Mouse (Mus musculus) neural tube, embryonic 15.5 days (tissue): ENCODE data around the gene Krtcap3. TPM values are rescaled to one million over a fixed set of nuclear protein-coding genes. Genes with fewer than 3 reads are reported as not detected.
A peak's percentile ranks its signal among the peaks of the same experiment; 100 is the strongest.

ENCODE experiments used
- ATAC-seq: fragments of 200-750 bp; cut with Nextera tagmentation; 2 replicates; pipeline ENCODE4 v1.8.0; 2017; ENCODE audit warnings: mild to moderate bottlenecking, moderate TSS enrichment, moderate library complexity; ENCODE audit not compliant: low FRiP score
- H3K27ac ChIP-seq: fragments of 300-500 bp; sonication (generic); replicated peaks from 2 replicates; pipeline ENCODE4 v1.5.1; 2015; ENCODE audit warnings: mild to moderate bottlenecking, inconsistent platforms
- H3K27me3 ChIP-seq: fragments of 300-500 bp; sonication (generic); replicated peaks from 2 replicates; pipeline ENCODE4 v1.6.1; 2015; ENCODE audit warnings: inconsistent platforms
- H3K36me3 ChIP-seq: fragments of 300-500 bp; sonication (generic); 2 replicates; pipeline ENCODE4 v1.6.1; 2015; ENCODE audit warnings: inconsistent platforms
- H3K4me1 ChIP-seq: fragments of 300-500 bp; sonication (generic); 2 replicates; pipeline ENCODE4 v1.6.1; 2015; ENCODE audit warnings: inconsistent platforms
- H3K4me2 ChIP-seq: fragments of 300-500 bp; sonication (generic); 2 replicates; pipeline ENCODE4 v1.6.1; 2015; ENCODE audit warnings: inconsistent platforms, mild to moderate bottlenecking, moderate library complexity
- H3K4me3 ChIP-seq: fragments of 300-500 bp; sonication (generic); replicated peaks from 2 replicates; pipeline ENCODE4 v1.5.1; 2015; ENCODE audit warnings: mild to moderate bottlenecking, inconsistent platforms
- H3K9ac ChIP-seq: fragments of 300-500 bp; sonication (generic); replicated peaks from 2 replicates; pipeline ENCODE4 v1.6.1; 2015; ENCODE audit warnings: mild to moderate bottlenecking, inconsistent platforms
- H3K9me3 ChIP-seq: fragments of 300-500 bp; sonication (generic); replicated peaks from 2 replicates; pipeline ENCODE4 v1.6.1; 2016; ENCODE audit warnings: inconsistent platforms
- WGBS: fragments of 180-500 bp; shearing (Covaris S2); methylation state at CpG from one replicate; pipeline ENCODE4 v1.1.7; 2015; ENCODE audit warnings: mixed read lengths; 5-methylcytosine and 5-hydroxymethylcytosine counted together
- polyA plus RNA-seq: library from polyadenylated mRNA; unstranded; fragments of >200 nt; fragmentation: Nextera tagmentation; extraction: Ambion mirVana; gene quantifications from 2 replicates; pipeline ENCODE4 v1.2.1, GENCODE M21; 2015

The Krtcap3 gene
- polyA plus RNA-seq, 1 experiment from 2014 or later: 3.0 TPM

DNA sequence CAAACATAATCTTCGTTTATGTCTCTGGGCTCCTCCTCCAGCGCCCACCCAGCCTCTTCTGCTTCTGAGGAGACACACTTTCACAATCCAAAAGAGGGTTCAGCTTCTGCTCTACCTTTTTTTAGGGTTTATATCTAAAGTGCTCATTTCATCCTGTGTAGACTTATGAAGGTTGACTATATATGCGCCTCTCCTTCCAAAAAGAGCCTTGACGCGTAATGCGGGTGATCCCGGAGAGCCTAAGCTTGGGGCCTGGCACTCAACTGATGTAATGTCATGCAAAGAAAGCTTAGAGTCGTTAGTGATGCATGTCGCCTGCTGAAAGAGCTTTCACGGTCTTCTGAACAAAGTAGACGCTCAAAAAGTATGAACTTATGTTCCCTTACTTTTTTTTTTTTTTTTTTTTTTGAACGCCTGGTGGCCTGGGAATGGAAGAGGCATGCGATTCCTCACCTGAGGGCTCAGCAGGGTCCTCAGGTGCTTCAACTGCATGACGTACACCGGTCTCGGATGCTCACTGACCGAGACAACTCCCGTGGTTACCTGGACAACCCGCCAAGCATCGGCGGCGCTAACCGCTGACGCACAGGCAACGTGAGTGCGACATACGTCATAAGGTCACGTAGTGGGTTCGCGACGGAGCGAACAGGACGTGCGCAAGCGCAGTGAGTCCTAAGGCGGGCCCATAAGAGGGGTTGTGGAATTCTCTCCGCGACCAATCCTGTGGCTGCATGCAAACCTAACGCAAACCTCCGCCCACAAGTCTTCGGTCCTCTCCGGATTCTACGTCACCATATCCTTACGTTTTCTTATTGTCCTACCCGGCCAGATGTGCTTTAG is 39.2 kb downstream of the Krtcap3 start, which contains the start of gene Ift172:
TSS of gene Ift172 (minus strand) at position 596 of the 840 bp plus-strand sequence.
- Histone ChIP-seq H3K4me3 (peak within 1 kb of the TSS; percentile 58), H3K4me1 (peaks cover 54% of the 10 kb centered on the region), H3K27ac (peak within 1 kb of the TSS; percentile 87), H3K9me3 (no peaks in the 10 kb centered on the region), H3K9ac (peak within 1 kb of the TSS; percentile 56), H3K4me2 (peak within 1 kb of the TSS; percentile 83), H3K36me3 (peaks cover 22% of the 10 kb centered on the region), H3K27me3 (no peaks in the 10 kb centered on the region)
- peak; percentile 92 for ATAC-seq
- WGBS: 3% methylated on average over 45 of the region's 45 CpGs

DNA sequence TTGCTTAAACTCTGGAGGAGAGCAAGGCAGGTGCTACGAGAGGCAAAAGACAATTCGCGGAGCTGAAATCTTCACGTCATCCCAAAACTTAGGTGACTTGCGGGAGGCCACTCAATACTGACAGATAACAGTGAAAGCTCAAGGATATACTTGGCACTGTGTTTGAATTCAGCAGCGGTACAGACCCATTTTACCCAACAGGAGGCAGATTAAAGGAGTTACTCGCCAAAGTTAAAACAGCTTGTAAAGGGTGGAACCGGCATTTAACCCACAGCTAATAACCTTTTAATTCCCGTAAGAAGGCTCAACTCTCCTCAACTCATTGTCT is 39.8 kb downstream of the Krtcap3 start:
- no peak; the same call in 1 of the 2 replicates for ATAC-seq
- Histone ChIP-seq H3K9ac (peak overlapping the region; percentile 56), H3K4me3 (peak overlapping the region; percentile 58), H3K27me3 (no peaks in the 10 kb centered on the region), H3K9me3 (no peaks in the 10 kb centered on the region), H3K4me2 (peak overlapping the region; percentile 83), H3K4me1 (peaks cover 56% of the 10 kb centered on the region), H3K27ac (peak overlapping the region; percentile 87), H3K36me3 (peaks cover 16% of the 10 kb centered on the region)
- 4% methylated on average over 9 of the region's 9 CpGs for WGBS

DNA sequence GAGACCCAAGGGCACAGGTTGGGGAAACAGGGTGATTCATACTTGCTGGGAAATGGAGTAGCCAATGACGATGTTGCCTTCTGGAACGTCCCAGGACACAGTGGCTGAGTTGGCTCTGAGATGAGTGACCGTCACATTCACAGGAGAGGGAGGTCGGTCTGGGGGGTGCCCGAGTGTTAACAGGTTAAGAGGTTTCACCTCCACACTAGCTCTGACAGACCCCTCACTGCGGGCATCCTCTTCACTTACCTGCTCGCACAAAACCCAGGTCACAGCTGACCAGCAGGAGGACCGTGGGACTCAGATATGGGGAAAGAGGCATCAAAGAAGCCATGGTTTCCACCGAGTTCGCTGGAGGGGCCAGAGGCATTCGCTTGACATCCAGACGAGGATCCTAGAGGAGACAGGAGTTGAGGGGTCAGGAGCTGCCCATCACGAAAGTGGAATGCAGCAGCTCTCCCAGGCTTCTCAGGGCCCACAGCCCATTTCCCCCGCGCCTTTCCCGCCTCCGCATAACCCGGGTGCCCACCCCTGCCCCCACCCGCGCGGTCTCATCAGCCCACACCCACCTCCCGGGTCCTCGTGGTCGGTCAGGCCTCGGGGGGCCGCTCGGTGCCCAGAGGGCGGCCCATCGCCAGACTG is 43.6 kb downstream of the Krtcap3 start:
- Histone ChIP-seq H3K27me3 (no peaks in the 10 kb centered on the region), H3K27ac (peak overlapping the region; percentile 89), H3K36me3 (peaks cover 10% of the 10 kb centered on the region), H3K4me3 (peak overlapping the region; percentile 88), H3K9ac (peak overlapping the region; percentile 96), H3K4me1 (peaks cover 46% of the 10 kb centered on the region), H3K4me2 (peak overlapping the region; percentile 79), H3K9me3 (no peaks in the 10 kb centered on the region)
- peak; percentile 21 for ATAC-seq
- WGBS: 5% methylated on average over 29 of the region's 29 CpGs

DNA sequence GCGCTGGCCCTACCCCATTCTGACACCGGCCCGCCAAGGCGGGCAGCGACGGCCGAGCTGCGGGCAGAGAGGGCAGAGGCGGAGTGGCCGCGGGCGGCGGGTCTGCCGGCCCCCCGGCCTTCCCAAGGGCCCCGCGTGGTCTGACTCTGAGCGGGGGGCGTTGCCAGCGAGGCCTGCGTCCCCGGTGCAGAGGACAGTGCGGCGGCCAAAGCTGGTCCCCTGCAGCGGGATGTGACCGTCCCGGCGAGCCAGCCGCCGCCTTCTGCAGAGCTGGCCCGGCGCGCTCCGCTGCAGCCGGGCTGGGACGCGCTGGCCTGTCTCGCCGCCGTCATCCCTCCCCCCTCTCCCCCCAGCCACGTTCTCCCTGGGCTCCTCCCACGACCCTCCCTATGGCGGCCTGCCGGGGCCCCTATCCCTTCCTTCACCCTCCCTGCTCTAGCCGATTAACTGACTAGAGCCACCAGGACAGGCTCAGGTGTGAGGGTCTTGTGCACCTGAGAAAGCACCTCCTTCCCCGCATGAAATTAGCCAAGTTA is 44.2 kb downstream of the Krtcap3 start, which contains the start of gene Fndc4:
TSS of gene Fndc4 (minus strand) at position 475 of the 536 bp plus-strand sequence.
- ATAC-seq: peak; percentile 84

DNA sequence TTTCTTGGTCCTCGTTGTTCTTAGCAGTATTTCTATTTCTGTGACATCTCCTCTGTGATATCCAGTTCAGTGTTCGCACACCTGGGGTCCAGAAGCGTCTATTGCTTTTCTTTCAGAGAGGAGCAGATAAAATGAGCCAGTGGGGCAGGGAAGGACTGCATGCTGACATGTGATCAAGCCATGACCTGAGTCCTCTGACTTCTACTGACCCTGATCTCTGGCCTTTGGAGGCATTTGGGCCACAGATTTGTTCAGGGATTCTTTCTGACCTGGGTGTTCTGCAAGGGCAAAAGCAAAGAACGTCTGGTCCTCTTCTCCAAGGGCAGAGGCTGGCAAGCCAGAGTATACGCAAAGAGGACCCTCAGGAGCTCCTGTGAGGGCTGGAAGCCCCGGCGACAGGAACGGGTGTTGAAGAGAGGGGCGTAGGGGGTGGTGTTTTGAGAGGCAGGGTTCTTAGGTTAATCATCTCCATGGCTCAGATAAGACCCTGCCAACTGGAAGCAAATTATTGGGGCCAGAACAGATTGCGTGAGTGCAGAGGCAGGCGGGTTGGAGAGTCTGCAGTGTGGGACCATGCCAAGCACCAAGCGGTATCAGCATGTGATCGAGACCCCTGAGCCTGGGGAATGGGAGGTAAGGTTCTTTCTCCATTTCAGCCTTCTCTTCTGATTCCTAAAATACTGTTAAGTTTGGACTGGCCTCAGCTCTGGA is 45.7 kb downstream of the Krtcap3 start, which contains the start of gene Gckr:
TSS of gene Gckr (plus strand) at position 397 of the 711 bp plus-strand sequence.
- H3K4me2 ChIP-seq: peak within 1 kb of the TSS; percentile 79
- peaks cover 31% of the 10 kb centered on the region for H3K4me1 ChIP-seq
- no peaks in the 10 kb centered on the region for H3K9me3 ChIP-seq
- H3K4me3 ChIP-seq: peak within 1 kb of the TSS; percentile 88
- H3K9ac ChIP-seq: peak within 1 kb of the TSS; percentile 96; the same call in 1 of the 2 replicates
- peaks cover 10% of the 10 kb centered on the region for H3K36me3 ChIP-seq
- 80% methylated on average over 13 of the region's 13 CpGs for WGBS
- no peaks in the 10 kb centered on the region for H3K27me3 ChIP-seq
- ATAC-seq: no peak
- H3K27ac ChIP-seq: peak within 1 kb of the TSS; percentile 89

More for the DNA sequence above, 44.2 kb downstream of the Krtcap3 start, which contains the start of gene Fndc4:
- peak within 1 kb of the TSS; percentile 88 for H3K4me3 ChIP-seq
- H3K4me1 ChIP-seq: peaks cover 40% of the 10 kb centered on the region
- H3K9ac ChIP-seq: peak within 1 kb of the TSS; percentile 96
- peak within 1 kb of the TSS; percentile 89 for H3K27ac ChIP-seq
- H3K36me3 ChIP-seq: peaks cover 10% of the 10 kb centered on the region
- WGBS: 0% methylated on average over 44 of the region's 46 CpGs
- H3K27me3 ChIP-seq: no peaks in the 10 kb centered on the region
- H3K9me3 ChIP-seq: no peaks in the 10 kb centered on the region
- peak within 1 kb of the TSS; percentile 79 for H3K4me2 ChIP-seq

DNA sequence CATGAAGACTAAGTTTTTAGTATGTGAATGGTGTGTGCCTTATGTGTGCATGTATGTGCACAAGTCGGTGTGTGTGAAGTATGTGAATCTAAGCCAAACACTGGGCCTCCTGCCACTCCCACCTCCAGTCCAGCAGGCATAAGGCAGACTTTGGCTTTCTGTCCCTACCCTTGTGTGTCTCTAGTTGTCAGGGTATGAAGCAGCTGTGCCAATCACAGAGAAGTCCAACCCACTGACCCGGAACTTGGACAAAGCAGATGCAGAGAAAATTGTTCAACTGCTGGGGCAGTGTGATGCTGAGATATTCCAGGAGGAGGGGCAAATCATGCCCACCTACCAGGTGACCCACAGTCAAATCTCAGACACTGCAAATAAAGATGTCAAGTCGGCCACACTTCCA is 46.5 kb downstream of the Krtcap3 start:
- H3K9ac ChIP-seq: no peak overlapping the region

DNA sequence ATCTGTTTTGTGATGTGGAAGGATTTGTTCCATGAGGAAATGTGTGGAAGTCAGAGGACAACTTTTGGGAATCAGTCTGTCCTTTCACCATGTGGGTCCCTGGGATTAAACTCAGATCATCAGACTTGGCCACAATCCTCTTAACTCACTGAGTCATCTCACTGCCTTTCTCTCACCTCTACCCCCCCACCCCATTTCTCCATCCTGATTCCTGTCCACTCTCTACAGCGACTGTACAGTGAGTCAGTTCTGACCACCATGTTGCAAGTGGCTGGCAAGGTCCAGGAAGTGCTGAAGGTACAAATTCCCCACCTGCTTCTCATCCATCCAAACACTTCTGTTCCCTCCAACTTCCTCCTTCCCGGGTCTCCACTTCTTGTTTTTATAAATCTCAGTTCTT is 47.0 kb downstream of the Krtcap3 start:
- H3K9ac ChIP-seq: no peak overlapping the region
- 72% methylated on average over 2 of the region's 2 CpGs for WGBS
- H3K36me3 ChIP-seq: peaks cover 2% of the 10 kb centered on the region; the same call in 1 of the 2 replicates
- H3K9me3 ChIP-seq: no peaks in the 10 kb centered on the region
- ATAC-seq: no peak
- H3K27me3 ChIP-seq: no peaks in the 10 kb centered on the region
- H3K4me3 ChIP-seq: no peak overlapping the region
- H3K4me2 ChIP-seq: no peak overlapping the region
- H3K27ac ChIP-seq: no peak overlapping the region
- H3K4me1 ChIP-seq: peaks cover 19% of the 10 kb centered on the region

More for the DNA sequence above, 46.5 kb downstream of the Krtcap3 start:
- Histone ChIP-seq H3K9me3 (no peaks in the 10 kb centered on the region), H3K27me3 (no peaks in the 10 kb centered on the region), H3K4me3 (no peak overlapping the region), H3K4me1 (peaks cover 24% of the 10 kb centered on the region), H3K27ac (no peak overlapping the region), H3K4me2 (no peak overlapping the region), H3K36me3 (peaks cover 7% of the 10 kb centered on the region)
- 83% methylated on average over 3 of the region's 3 CpGs for WGBS
- no peak for ATAC-seq

DNA sequence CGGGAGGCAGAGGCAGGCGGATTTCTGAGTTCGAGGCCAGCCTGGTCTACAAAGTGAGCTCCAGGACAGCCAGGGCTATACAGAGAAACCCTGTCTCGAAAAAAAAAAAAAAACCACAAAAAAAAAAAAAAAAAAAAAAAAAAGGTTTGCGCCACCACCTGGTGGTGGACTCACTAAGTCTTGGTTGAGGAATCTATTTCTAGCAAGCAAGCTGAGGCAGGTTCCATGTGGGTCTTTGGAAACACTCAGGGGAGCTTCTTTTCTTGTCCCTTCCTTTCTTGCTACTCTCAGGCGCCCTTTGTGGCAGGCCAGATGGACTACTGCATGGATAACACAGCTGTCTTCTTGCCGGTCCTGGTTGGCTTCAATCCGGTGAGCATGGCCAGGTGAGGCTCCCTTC is 50.4 kb downstream of the Krtcap3 start:
- no peaks in the 10 kb centered on the region; the same call in 1 of the 2 replicates for H3K4me1 ChIP-seq
- ATAC-seq: no peak
- 75% methylated on average over 7 of the region's 8 CpGs for WGBS
- H3K27ac ChIP-seq: no peak overlapping the region
- no peak overlapping the region for H3K4me2 ChIP-seq
- no peaks in the 10 kb centered on the region for H3K27me3 ChIP-seq
- no peaks in the 10 kb centered on the region for H3K9me3 ChIP-seq
- H3K9ac ChIP-seq: no peak overlapping the region
- H3K36me3 ChIP-seq: no peaks in the 10 kb centered on the region
- no peak overlapping the region for H3K4me3 ChIP-seq

Other genes with a start within 250 kb of the Krtcap3 start
- 173 and 179 TPM in 2 replicates for gene Atraid, start 203.4 kb upstream of the Krtcap3 start, polyA plus RNA-seq
- 16.7 and 17.8 TPM in 2 replicates for gene Slc5a6, start 202.8 kb upstream of the Krtcap3 start, polyA plus RNA-seq
- gene Cad, start 196.9 kb upstream of the Krtcap3 start, polyA plus RNA-seq: 11.6 and 13.5 TPM in 2 replicates
- gene Dnajc5g, start 145.4 kb upstream of the Krtcap3 start, polyA plus RNA-seq: not detected in 2 replicates
- gene Slc30a3, start 143.5 kb upstream of the Krtcap3 start, polyA plus RNA-seq: 44.9 and 55.5 TPM in 2 replicates
- gene Trim54, start 135.0 kb upstream of the Krtcap3 start, polyA plus RNA-seq: 0.33 and 1.5 TPM in 2 replicates
- 0.41 TPM in 1 of 2 replicates, not detected in the other for gene Ucn, start 112.9 kb upstream of the Krtcap3 start, polyA plus RNA-seq
- 57.4 and 58.0 TPM in 2 replicates for gene Mpv17, start 97.4 kb upstream of the Krtcap3 start, polyA plus RNA-seq
- gene Gm29609, start 71.8 kb upstream of the Krtcap3 start, polyA plus RNA-seq: 1.5 and 1.9 TPM in 2 replicates
- 54.0 and 61.9 TPM in 2 replicates for gene Gtf3c2, start 71.5 kb upstream of the Krtcap3 start, polyA plus RNA-seq
- gene Snx17, start 58.5 kb upstream of the Krtcap3 start, polyA plus RNA-seq: 111 and 120 TPM in 2 replicates
- gene Eif2b4, start 58.3 kb upstream of the Krtcap3 start, polyA plus RNA-seq: 86.8 and 90.4 TPM in 2 replicates
- gene Zfp513, start 49.4 kb upstream of the Krtcap3 start, polyA plus RNA-seq: 14.2 and 14.9 TPM in 2 replicates
- gene Ppm1g, start 31.0 kb upstream of the Krtcap3 start, polyA plus RNA-seq: 167 and 173 TPM in 2 replicates
- 166 and 168 TPM in 2 replicates for gene Nrbp1, start 10.8 kb upstream of the Krtcap3 start, polyA plus RNA-seq
- 0.36 and 0.51 TPM in 2 replicates for gene Gm9970, start 10.5 kb upstream of the Krtcap3 start, polyA plus RNA-seq
- gene Ift172, start 39.4 kb downstream of the Krtcap3 start, polyA plus RNA-seq: 28.9 and 30.4 TPM in 2 replicates
- gene Fndc4, start 44.4 kb downstream of the Krtcap3 start, polyA plus RNA-seq: 102 and 129 TPM in 2 replicates
- 0.10 and 0.24 TPM in 2 replicates for gene Gckr, start 45.8 kb downstream of the Krtcap3 start, polyA plus RNA-seq
- gene Zfp512, start 200.7 kb downstream of the Krtcap3 start, polyA plus RNA-seq: 97.9 and 110 TPM in 2 replicates
- gene 4930548H24Rik, start 234.0 kb downstream of the Krtcap3 start, polyA plus RNA-seq: not detected in 2 replicates
- 76.5 and 80.8 TPM in 2 replicates for gene Gpn1, start 243.1 kb downstream of the Krtcap3 start, polyA plus RNA-seq